Mouse (Mus musculus): ENCODE data around the gene Tns4. TPM values are rescaled to one million over a fixed set of nuclear protein-coding genes. Genes with fewer than 3 reads are reported as not detected.

Tns4 gene
- polyA plus RNA-seq, 1 experiment from 2014 or later = 0.21 TPM

DNA sequence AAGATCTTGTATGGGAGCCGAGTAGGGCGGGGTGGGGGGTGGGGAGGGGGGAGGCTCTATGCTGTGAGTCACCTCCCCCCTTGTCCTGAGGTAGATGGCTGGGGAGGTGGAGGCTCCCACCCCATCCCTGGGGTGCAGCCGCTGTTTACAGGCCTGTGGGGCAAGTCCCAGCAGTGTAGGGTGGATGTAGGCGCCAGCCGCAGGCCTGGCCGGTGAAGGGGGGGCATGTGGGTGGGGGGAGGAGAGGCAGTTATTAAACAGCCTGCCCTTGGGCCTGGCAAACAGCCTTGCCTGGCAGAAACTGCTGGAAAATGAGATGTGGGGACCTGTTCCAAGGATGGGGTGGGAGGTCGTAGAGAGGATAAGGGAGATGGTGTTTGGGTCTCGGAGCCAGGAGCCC is 7.0 kb downstream of the Tns4 start:
- WGBS = 54% methylated on average over 7 of the region's 8 CpGs
- Histone ChIP-seq H3K9ac (no peak overlapping the region), H3K27me3 (no peaks in the 10 kb centered on the region), H3K4me1 (peaks cover 9% of the 10 kb centered on the region; the same call in 1 of the 2 replicates), H3K4me3 (no peak overlapping the region), H3K9me3 (no peaks in the 10 kb centered on the region), H3K4me2 (no peak overlapping the region), H3K36me3 (no peaks in the 10 kb centered on the region), H3K27ac (no peak overlapping the region)
- ATAC-seq (ENCODE audit: borderline replicate concordance, extremely low read depth, low FRiP score, low TSS enrichment) = 0 out of 2 replicates have a peak, but pooled peaks have one; percentile 14

DNA sequence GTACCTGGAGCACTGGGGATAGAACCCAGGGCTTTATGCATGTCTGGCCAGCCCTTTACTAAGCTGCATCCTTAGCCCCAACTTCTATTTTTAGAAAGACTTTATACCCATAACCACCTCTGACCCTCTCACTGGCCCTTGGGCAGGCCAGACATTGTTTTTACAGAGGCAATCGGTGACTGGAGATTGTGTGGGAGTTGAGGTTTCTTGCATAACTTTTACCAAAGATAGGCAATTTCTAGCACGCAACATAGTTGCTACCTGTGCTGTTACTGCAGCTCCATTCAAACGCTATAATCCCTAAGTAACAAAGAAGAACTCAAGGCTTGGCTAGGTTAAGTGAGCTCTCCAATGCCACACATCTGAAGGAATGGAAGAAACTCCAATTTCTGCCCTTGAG is 7.5 kb downstream of the Tns4 start:
- Histone ChIP-seq H3K4me3 (no peak overlapping the region), H3K4me1 (peaks cover 9% of the 10 kb centered on the region; the same call in 1 of the 2 replicates), H3K9me3 (no peaks in the 10 kb centered on the region), H3K9ac (no peak overlapping the region), H3K36me3 (no peaks in the 10 kb centered on the region), H3K27ac (no peak overlapping the region), H3K4me2 (no peak overlapping the region), H3K27me3 (no peaks in the 10 kb centered on the region)
- ATAC-seq (ENCODE audit: borderline replicate concordance, extremely low read depth, low FRiP score, low TSS enrichment) = no peak
- 71% methylated on average over 3 of the region's 3 CpGs for WGBS

GRCm38 (mm10) chr11:99080902-99081543 is 8.1 kb downstream of the Tns4 start:
- no peak overlapping the region for H3K4me2 ChIP-seq
- WGBS = 70% methylated on average over 9 of the region's 9 CpGs
- peaks cover 9% of the 10 kb centered on the region; the same call in 1 of the 2 replicates for H3K4me1 ChIP-seq
- no peak overlapping the region for H3K27ac ChIP-seq
- no peaks in the 10 kb centered on the region for H3K9me3 ChIP-seq
- H3K9ac ChIP-seq = no peak overlapping the region
- H3K4me3 ChIP-seq = no peak overlapping the region
- no peaks in the 10 kb centered on the region for H3K36me3 ChIP-seq
- ATAC-seq (ENCODE audit: borderline replicate concordance, extremely low read depth, low FRiP score, low TSS enrichment) = no peak
- no peaks in the 10 kb centered on the region for H3K27me3 ChIP-seq

DNA sequence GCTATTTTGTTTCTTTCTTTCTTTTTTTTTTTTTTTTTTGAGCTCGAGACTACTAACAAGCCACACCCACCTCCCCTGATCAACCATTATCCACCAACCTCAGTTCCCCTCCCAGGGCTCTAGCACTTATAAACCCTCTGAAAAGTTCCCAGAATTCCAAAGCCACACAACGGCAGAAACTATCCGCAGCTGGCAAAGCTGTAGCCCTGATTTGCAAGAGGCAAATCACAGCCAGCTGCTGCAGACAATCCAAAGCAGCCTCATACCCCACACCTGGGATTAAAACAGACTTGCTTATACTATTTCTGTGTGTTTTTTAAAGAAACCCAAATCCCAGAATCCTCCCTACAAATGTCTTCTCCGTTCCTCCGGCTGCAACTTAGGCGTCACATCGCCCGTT is 11.2 kb downstream of the Tns4 start:
- ATAC-seq (ENCODE audit: borderline replicate concordance, extremely low read depth, low FRiP score, low TSS enrichment) = no peak

DNA sequence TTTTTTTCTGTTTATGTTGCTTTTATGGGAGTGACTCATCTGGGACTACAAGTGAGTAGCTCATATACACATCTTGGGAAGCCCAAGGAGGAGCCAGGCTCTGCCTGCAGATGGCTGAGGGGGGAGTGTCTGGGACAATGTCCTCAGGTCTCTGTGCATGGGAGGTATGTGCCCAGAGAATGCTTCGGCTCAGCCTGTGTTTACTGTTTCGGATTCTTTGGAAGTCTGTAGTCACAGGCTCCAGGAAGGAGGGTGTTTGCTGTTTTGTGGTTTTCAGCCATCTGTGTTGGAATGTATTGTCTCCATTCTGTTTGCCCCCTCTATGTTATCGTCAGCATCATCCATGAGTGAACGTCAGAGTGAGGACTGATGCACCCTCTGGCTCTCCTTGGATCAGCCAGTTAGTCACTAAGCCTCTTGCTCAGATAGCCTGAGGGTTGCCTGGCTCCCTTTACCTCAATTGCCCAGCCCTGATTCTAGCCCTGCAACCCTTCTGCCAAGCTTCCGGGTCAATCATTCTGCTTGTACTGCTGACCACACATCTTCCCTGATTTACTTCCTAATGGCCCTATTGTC is 12.3 kb downstream of the Tns4 start:
- Histone ChIP-seq H3K9me3 (no peaks in the 10 kb centered on the region), H3K36me3 (no peaks in the 10 kb centered on the region), H3K27ac (no peak overlapping the region), H3K27me3 (no peaks in the 10 kb centered on the region), H3K9ac (no peak overlapping the region), H3K4me1 (peaks cover 9% of the 10 kb centered on the region; the same call in 1 of the 2 replicates), H3K4me3 (no peak overlapping the region), H3K4me2 (no peak overlapping the region)
- ATAC-seq (ENCODE audit: borderline replicate concordance, extremely low read depth, low FRiP score, low TSS enrichment) = no peak
- 38% methylated on average over 5 of the region's 5 CpGs for WGBS

More for the DNA sequence above, 11.2 kb downstream of the Tns4 start:
- 63% methylated on average over 8 of the region's 8 CpGs for WGBS
- no peaks in the 10 kb centered on the region for H3K9me3 ChIP-seq
- H3K27ac ChIP-seq = no peak overlapping the region
- no peaks in the 10 kb centered on the region for H3K36me3 ChIP-seq
- no peaks in the 10 kb centered on the region for H3K27me3 ChIP-seq
- H3K4me2 ChIP-seq = no peak overlapping the region
- H3K9ac ChIP-seq = no peak overlapping the region
- peaks cover 9% of the 10 kb centered on the region; the same call in 1 of the 2 replicates for H3K4me1 ChIP-seq
- no peak overlapping the region for H3K4me3 ChIP-seq

DNA sequence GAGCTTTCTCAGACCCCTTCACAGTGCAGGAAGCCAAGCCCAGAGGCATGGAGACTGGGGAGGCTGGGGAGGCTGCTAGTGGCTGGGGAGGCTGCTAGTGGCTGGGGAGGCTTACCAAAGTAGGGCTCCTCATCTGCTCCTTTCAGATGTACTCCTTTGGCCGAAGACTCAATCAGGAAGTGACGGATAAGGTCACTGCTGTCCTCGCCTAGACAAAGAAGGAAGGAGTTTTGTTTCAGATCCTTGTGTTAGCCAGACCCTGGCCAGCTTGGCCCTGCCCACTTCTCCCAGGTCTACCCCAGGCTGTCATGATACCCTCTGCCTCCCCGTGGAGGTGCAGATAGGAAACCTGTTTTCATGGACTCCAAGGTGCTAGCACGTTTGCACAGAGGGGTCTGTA is 15.3 kb downstream of the Tns4 start:
- Histone ChIP-seq H3K36me3 (no peaks in the 10 kb centered on the region), H3K4me1 (no peaks in the 10 kb centered on the region), H3K4me3 (no peak overlapping the region), H3K27me3 (no peaks in the 10 kb centered on the region), H3K27ac (no peak overlapping the region), H3K9ac (no peak overlapping the region), H3K9me3 (no peaks in the 10 kb centered on the region), H3K4me2 (no peak overlapping the region)
- 41% methylated on average over 5 of the region's 5 CpGs for WGBS
- no peak for ATAC-seq (ENCODE audit: borderline replicate concordance, extremely low read depth, low FRiP score, low TSS enrichment)

DNA sequence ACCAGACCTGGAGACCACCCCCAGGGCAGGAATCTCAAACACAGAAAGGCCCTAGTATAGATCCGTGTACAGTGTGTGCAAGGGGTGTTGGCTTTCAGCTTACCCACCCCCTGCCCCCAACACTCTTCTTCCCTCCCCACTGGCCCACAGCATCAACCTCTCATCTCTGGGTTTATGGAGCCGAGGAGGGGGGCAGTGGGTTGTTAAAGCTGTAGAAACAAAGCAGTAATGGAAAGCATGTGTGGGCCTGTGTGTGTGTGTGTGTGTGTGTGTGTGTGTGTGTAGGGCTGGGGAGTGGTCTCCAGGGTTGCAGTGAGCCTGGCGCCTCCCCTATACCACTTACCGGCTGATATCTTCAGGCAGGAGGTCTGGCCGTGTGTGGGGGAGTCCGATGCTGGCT is 17.2 kb downstream of the Tns4 start:
- Histone ChIP-seq H3K4me1 (no peaks in the 10 kb centered on the region), H3K9me3 (no peaks in the 10 kb centered on the region), H3K36me3 (no peaks in the 10 kb centered on the region), H3K9ac (no peak overlapping the region), H3K27me3 (no peaks in the 10 kb centered on the region), H3K4me2 (no peak overlapping the region), H3K27ac (no peak overlapping the region), H3K4me3 (no peak overlapping the region)
- no peak for ATAC-seq (ENCODE audit: borderline replicate concordance, extremely low read depth, low FRiP score, low TSS enrichment)
- WGBS = 17% methylated on average over 6 of the region's 6 CpGs

GRCm38 (mm10) chr11:99068455-99068854 is 20.7 kb downstream of the Tns4 start:
- Histone ChIP-seq H3K4me1 (peaks cover 4% of the 10 kb centered on the region; the same call in 1 of the 2 replicates), H3K36me3 (no peaks in the 10 kb centered on the region), H3K27me3 (no peaks in the 10 kb centered on the region), H3K9ac (no peak overlapping the region), H3K4me3 (no peak overlapping the region), H3K4me2 (no peak overlapping the region), H3K27ac (no peak overlapping the region), H3K9me3 (no peaks in the 10 kb centered on the region)
- WGBS = 72% methylated on average over 5 of the region's 5 CpGs
- no peak for ATAC-seq (ENCODE audit: borderline replicate concordance, extremely low read depth, low FRiP score, low TSS enrichment)

GRCm38 (mm10) chr11:99067591-99067990 is 21.5 kb downstream of the Tns4 start:
- Histone ChIP-seq H3K4me1 (peaks cover 4% of the 10 kb centered on the region; the same call in 1 of the 2 replicates), H3K27me3 (no peaks in the 10 kb centered on the region), H3K9ac (no peak overlapping the region), H3K9me3 (no peaks in the 10 kb centered on the region), H3K4me2 (no peak overlapping the region), H3K36me3 (no peaks in the 10 kb centered on the region), H3K4me3 (no peak overlapping the region), H3K27ac (no peak overlapping the region)
- no peak for ATAC-seq (ENCODE audit: borderline replicate concordance, extremely low read depth, low FRiP score, low TSS enrichment)
- 85% methylated on average over 8 of the region's 8 CpGs for WGBS

DNA sequence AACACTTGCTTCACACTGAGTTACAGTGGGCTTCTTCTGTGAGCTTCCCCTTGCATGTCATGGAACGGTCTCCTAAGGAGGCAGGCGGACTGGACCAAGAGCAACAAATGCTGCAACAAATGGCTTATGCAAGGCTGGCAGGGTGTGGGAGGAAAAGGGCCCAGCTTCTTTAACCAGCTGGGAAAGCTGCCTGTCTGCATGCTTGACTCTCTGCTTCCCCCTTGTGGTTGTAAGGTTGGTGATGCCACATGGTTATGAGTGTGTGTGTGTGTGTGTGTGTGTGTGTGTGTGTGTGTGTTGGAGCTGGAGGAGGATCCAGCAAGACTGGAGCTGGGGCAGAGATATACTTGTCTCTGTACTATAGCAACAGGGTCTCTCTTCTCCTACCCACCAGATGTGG is 23.1 kb downstream of the Tns4 start:
- no peaks in the 10 kb centered on the region for H3K9me3 ChIP-seq
- no peak overlapping the region for H3K4me3 ChIP-seq
- no peak overlapping the region for H3K4me2 ChIP-seq
- ATAC-seq (ENCODE audit: borderline replicate concordance, extremely low read depth, low FRiP score, low TSS enrichment) = peak; percentile 62
- H3K9ac ChIP-seq = no peak overlapping the region
- WGBS = 15% methylated on average over 2 of the region's 2 CpGs
- no peaks in the 10 kb centered on the region for H3K36me3 ChIP-seq
- H3K4me1 ChIP-seq = peaks cover 4% of the 10 kb centered on the region; the same call in 1 of the 2 replicates
- no peaks in the 10 kb centered on the region for H3K27me3 ChIP-seq
- H3K27ac ChIP-seq = no peak overlapping the region; the same call in 1 of the 2 replicates

DNA sequence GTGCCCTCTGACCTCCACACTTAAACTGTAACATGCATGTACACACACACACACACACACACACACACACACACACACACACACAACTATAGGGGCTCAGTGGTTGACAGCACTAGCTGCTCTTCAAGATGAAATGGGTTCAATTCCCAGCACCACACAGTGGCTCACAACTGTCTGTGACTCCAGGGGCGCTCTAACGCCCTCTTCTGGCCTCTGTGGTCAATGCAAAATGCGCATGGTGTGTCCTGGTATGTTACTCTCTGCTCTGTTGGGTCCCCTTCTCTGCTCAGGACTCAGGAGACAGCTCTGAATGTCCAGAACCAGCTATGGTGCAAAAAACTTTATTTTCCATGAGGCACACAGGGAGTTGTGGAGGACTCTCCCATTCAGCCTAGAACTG is 23.8 kb downstream of the Tns4 start:
- H3K4me1 ChIP-seq = peaks cover 7% of the 10 kb centered on the region
- H3K9ac ChIP-seq = no peak overlapping the region
- ATAC-seq (ENCODE audit: borderline replicate concordance, extremely low read depth, low FRiP score, low TSS enrichment) = no peak
- WGBS = 68% methylated on average over 3 of the region's 3 CpGs
- H3K4me2 ChIP-seq = no peak overlapping the region
- H3K36me3 ChIP-seq = no peaks in the 10 kb centered on the region
- H3K27ac ChIP-seq = no peak overlapping the region
- no peaks in the 10 kb centered on the region for H3K27me3 ChIP-seq
- H3K4me3 ChIP-seq = no peak overlapping the region
- no peaks in the 10 kb centered on the region for H3K9me3 ChIP-seq

- H3K9me3 ChIP-seq = no peaks in the 10 kb centered on the region
- no peaks in the 10 kb centered on the region for H3K27me3 ChIP-seq
- H3K4me3 ChIP-seq = no peak overlapping the region
- WGBS = 41% methylated on average over 8 of the region's 8 CpGs
- H3K4me1 ChIP-seq = peaks cover 9% of the 10 kb centered on the region
- H3K4me2 ChIP-seq = no peak overlapping the region
- no peak for ATAC-seq (ENCODE audit: borderline replicate concordance, extremely low read depth, low FRiP score, low TSS enrichment)
- H3K36me3 ChIP-seq = no peaks in the 10 kb centered on the region
- H3K9ac ChIP-seq = no peak overlapping the region
- H3K27ac ChIP-seq = no peak overlapping the region
These were observed 25.5 kb downstream of the Tns4 start for GRCm38 (mm10) chr11:99063406-99064131.

Data from lung, embryonic 15.5 days (tissue).